Mouse (Mus musculus): ENCODE measurements around the gene Nucks1.
A peak's percentile ranks its signal among the peaks of the same experiment; 100 is the strongest.
"Not testable (repeated sequence)": the region's sequence is repeated elsewhere in the genome, so short reads cannot be mapped to it uniquely, and the experiment has no call there.

Nucks1 gene

DNA sequence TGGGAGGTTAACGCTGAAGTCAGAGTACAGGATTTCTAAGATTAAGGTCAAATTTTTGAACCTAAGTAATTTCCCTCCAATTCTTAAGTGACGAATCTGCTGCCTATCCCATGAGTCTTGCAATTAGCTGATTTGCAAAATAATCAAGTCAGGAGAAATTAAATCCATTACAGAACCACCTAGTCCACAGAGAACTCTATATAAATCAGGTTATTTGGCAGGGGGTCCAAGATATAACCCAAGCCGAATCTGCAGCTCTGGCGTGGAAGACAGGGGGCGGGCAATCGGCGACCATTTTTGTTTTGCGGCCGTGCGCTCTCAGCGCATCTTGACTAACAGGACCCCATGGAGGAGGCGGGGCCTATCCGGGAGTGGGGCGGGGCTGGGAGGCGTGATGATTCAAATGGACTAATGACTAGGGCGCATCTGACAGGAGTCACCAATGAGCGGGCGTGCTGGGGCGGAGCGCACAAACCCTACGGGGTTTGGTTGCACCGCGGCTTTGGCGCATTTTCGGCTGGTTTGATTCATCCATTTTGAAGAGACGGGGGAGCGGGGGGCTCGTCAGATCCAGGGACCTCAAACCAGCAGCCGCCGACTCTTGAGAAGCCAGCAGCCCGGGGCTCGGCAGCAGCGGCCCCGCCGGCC, at the start of gene Nucks1:
Gene Nucks1 (plus strand): TSS at position 534 of the 648 bp plus-strand sequence.
- DNase-seq (ENCODE audit: low spot score), result peak; percentile 99

DNA sequence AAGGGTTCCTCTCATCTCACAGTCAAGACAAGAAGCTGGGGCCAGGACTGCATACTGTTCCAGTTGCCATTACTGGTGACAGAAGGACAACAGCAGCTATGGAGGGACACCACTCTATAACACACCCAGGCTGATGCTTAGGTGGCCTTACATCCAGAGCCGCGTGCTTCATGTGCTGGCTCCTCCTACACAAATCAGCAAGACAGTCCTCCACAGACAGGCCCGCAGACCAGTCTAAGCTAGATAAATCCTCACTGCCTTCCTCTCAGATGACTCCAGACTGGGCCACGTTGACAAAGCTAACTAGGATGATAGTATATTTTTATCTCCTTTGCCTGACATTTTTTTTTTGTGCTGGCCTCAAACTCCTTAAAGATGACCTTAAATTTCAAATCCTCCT, 48.5 kb upstream of the Nucks1 start:
- DNase-seq (ENCODE audit: low spot score), result no peak

DNA sequence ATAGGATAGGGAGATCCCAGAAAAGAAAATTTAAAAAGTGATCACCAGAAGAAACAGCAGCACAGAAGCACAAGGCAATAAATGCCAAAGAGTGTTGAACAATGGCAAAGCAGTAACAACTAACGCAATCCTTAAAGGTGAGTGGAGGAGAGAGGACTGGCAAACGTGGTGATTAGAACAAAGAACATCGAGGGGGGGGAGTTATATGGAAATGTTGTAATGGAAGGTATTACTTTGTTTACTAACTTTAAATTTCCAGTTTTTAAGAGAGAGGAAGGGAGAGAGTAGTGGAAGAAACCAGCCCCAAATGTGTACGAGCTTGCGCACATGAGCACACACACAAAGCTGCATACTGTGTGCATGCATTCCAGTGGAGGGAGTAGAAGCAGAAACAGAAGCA, 44.7 kb upstream of the Nucks1 start:
- no peak for DNase-seq (ENCODE audit: low spot score)

DNA sequence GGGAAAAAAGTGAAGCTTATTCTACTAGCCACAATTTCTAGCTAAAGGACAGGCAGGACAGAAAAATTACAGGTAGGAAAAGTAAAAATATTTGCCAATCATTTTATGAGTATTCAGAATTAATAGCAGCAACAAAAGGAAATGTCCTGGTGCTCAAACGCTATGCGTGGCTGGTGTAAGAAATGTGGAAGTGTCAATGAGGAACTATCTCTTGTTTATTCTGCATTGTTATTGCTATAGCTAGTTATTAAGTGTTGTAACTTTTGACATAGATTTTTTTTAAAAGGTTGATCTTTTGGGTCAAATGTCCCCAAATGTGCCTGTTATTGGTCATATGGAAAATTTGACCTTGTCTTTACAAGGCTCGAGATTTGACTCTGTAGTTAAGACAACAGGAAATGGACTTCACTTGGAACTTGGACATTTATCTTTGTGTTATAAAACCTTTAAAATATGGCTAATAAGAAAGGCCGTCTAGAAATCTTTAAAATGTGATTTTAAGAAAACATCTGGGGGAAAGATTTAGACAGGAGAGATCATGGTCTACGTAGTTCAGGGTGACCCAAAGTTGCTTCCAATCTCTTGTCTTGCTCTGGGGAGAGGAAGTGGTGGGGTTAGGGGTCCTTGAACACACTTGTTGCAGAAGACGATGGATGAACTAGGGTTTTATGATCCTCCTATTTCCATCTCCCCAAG, 43.9 kb upstream of the Nucks1 start:
- DNase-seq (ENCODE audit: low spot score), result no peak

DNA sequence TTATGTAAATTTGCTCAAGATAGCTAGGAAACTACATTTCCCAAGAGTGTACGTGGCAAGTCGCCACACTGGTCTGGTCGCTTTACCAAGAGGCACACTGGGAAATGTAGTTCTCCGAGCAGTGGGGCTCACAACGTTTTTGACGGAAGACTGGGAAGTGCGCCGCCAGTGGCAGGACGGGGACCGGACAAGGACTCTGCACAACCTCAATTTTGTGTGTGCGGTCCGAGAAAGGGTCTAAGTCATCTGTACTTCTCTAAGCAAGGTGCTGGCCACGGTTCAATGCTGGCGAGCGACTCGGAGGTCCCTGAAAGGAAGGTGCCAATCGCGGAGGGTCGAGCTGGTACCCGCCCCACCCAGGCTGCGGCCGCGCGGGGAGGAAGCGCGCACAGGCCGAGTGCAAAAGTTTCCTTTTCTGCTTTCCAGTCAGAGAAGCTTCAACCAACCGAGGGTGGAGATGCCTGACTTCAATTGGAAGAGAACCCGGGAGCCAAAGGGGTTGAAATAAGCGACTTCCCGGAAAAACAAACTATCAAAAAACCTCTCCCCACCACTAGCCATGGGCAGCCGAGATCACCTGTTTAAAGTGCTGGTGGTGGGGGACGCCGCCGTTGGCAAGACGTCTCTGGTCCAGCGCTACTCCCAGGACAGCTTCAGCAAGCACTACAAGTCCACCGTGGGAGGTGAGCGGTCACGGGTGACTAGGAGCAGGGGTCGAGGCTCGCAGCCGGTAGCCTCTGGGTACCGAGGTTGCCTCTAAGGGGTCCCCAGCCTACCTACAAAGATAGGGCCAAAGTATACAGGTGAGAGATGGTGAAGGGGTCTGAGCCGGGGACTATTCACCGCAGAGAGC, 43.0 kb upstream of the Nucks1 start, which contains the start of gene Rab29:
Gene Rab29 (plus strand): TSS at position 132 of the 853 bp plus-strand sequence.
- peak; percentile 95 for DNase-seq (ENCODE audit: low spot score)

DNA sequence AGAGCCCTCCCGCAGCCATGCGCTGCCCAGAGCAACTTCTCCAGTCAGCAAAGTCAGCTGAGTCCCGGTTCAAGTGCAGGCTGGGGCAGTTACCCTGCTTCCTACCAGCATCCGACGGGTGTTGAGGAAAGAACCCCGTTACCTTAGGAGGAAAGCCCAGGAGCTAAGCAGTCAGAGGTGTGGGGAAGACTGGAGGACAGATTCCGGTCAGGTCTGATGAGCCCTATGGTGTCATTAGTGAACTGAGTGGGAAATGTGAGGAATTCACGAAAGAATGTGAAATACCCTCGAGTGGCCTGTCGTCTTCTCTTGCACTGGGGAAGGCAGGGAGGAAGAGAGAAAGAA, 42.4 kb upstream of the Nucks1 start:
- DNase-seq (ENCODE audit: low spot score), result peak; percentile 9

DNA sequence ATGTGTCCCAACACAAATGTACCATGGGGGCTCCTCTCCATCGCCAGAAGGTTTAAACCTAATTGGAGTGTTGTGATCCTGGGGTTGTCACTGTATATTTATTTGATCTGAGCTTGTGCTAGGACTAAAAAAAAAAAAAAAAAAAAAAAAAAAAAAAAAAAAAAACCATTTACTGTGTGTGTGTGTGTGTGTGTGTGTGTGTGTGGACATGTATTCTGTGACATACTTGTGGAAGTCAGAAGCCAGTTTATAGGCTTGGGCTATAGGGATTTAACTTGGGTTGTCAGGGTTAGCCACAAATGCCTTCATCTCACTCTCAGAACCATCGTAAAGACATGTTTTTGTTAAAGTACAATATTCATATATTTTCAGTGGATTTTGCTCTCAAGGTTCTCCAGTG, 40.8 kb upstream of the Nucks1 start:
- DNase-seq (ENCODE audit: low spot score), result no peak

DNA sequence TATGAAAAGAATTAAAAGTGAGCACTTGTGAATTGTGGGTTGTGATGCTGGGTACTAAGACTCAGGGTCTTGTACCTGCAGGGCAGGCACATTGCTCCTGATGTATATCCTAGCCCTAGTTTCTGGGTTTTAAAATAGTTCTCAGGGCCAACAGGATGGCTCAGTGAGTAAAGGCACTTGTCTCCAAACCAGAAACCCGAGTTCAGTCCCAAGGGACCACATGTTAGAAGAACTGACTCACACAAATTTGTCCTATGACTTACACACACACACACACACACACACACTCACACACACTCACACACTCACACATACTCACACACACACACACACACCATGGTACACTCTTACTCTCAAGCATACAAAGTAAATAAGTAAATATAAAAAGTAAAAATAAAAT, 37.5 kb upstream of the Nucks1 start:
- no peak for DNase-seq (ENCODE audit: low spot score)

DNA sequence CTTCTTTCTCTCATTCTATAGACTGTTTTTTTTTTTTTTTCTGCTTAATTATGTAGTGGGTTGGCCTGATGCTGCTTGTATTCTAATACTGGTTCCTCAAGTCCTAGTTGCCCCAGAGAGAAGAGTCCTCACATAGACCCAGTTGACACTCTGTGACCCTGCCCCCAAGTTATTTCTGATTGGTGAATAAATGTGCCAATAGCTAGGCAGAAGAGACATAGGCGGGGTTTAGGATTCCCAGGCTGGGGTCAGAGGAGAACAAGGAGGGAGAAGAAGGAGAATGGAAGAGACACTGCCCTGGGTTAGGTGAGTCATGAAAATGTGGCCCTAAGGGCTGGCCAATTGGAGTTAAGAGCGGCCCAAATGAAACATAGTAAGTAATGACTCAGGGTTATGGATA, 30.5 kb upstream of the Nucks1 start:
- DNase-seq (ENCODE audit: low spot score), result no peak

DNA sequence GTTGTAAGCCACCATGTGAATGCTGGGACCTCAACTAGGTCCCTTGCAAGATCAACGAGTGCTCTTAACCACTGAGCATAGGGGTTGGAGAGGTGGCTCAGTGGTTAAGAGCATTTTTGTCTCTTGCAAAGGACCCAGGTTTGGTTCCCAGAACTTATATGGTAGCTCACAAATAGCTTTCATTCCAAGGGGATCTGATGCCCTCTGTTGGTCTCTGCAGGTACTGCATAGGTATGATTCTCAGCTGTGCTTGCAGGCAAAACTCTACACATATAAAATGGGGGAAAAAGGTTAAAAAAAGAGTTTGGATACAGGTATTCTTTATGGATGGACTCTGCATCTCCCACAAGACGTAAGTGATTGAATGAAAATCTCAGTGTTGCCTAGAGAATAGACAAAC, 27.5 kb upstream of the Nucks1 start:
- peak; percentile 53 for DNase-seq (ENCODE audit: low spot score)

DNA sequence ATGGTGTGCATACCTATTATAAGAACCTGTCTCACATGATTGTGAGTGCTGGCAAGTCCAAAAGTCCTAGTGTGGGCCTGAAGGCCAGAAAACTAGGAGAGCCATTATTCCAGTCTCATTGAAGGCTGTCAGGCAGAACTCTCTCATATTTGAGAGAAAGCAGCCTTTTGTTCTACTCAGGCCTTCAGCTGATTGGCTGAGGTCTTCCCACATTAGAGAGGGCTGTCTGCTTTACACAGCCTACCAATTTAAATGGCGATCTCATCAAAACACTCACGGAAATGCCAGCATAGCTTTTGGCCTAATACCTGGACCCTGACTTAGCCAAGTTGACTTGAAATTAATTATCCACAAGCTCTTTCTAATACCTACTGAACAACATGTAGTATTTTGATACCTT, 24.2 kb upstream of the Nucks1 start:
- no peak for DNase-seq (ENCODE audit: low spot score)

DNA sequence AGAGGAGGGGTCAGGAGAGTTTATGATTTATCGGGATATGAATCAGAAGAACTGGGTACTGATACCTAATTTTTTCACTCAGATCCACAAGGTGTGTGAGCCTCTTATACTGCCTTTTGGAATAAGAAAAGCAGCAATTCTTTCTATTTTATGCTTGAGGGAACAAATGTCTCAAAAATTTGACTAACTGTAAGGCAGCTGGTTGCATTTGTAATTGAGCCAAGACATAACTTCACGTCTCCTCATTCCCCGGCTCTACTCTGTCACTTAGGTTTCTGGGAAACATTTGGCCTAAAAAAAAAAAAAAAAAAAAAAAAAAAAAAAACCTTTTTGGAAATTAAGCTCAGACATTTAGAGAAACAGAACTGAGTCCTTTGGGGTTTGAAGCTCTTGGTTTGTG, 23.7 kb upstream of the Nucks1 start:
- no peak for DNase-seq (ENCODE audit: low spot score)

DNA sequence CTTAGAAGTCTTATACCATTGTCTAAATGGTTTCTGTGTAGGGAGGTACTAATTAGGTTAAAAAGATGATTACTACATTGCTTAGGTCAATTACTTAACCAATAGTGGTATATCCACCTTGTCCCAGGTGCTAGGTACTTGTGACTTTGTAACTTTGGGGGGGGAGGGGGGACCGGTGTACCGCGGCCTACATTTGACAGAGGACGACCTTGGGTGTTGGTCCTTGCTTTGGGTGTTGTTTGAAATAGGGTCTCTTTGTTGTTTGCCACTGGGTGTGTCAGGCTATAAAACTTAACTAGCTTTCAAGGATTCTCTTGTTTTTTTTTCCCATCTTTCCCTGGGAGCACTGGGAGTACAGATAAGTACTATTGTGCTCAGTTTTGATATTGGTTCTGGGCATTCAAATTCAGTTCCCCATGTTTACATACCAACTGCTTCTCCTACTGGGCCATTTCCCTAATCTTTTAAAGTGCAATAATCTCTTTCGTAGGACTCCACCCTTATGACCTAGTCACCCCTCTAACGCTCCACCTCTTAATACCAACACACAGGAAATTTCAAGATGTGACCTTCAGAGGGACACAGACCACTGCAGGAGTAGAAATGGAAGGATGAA, 20.2 kb upstream of the Nucks1 start:
- no peak for DNase-seq (ENCODE audit: low spot score)

DNA sequence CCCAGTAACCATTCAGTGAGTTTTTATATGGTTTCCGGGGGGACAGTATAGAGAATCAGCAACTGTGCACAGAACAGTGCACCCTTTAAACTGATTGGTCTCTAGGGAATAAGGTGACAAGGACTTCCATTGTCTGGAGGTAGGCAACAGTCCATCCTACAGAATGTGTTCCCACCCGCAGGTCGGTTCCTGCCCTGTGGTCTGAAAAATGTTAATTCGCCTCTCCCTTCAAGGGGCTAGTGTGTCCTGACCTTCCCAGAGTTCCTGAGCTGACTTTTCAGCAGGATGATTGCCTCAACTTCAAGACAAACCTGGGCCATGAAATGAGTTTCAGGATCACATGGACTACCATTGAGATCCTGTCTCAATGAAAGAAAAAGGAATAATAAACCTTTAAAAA, 18.9 kb upstream of the Nucks1 start:
- no peak for DNase-seq (ENCODE audit: low spot score)

DNA sequence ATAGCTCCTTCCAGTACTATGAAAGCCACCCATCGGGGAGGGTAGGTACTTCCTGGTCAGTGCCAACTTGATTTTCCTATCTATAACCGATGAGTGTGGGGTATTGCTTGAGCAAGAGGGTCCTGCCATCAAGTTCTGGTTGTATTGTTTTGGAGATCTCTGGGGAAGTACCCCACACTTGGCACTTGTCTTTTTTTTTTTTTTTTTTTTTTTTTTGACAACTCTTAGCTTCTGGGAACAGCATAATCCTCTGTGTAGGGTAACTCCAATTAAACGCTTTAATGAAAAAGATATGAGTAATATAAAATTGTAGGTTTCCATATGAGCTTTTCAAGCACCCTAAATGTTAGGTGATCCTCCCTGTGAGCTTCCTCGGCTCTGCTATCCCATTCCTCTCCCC, 7.7 kb upstream of the Nucks1 start:
- DNase-seq (ENCODE audit: low spot score), result no peak

DNA sequence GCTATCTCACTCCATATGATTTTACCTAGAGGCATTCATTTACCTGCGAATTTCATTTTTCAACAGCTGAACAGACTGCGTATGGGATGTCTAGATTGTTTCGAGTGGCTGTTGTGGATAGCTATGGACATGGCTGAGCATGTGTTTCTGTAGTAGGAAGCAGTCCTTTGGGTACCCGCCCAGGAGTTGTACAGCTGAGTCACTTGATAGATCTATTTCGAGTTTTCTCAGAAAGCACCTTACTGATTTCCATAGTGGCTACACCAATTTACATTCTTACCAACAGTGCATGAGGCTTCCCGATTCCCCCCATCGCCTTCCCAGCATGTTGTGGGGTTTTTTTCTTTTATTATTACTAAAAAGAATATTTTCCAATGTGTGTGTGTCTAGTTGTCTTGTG, 7.1 kb upstream of the Nucks1 start:
- DNase-seq (ENCODE audit: low spot score), result no peak

DNA sequence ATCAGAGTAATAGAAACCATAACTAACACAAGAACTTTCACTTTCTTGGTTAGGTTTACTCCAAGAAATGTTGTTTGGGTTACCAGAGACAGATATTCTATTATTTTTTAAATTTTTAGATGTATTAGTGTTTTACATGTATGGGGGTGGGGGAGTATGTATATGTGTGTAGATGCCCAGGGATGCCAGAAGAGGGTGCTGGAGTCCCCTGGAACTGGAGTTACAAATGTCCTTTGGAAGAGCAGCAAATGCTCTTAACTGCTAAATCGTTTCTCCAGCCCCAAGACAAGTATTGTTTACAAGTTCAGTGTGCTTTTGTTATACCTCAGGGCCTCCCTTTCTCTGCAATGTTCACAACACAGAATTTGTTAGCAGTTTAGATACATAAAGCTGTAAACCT, 4.8 kb upstream of the Nucks1 start:
- peak; percentile 47 for DNase-seq (ENCODE audit: low spot score)

DNA sequence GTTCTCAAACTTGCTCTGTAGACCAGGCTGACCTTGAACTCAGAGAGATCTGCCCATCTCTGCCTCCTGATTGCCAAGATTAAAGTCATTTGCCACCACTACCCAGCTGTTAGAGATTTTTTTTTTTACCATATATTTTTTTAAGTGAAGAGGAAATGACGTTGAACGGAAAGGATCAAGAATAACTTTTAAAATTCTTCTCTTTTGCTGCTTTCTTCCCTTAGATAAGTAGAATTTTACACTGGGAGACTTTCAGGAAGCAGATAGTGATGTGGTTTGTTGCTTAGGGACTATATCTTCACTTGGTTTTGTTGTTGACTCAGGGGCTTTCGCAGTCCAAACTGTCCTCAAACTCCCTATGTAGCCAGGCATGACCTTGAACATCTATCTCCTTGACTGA, 1.9 kb upstream of the Nucks1 start:
- DNase-seq (ENCODE audit: low spot score), result no peak

DNA sequence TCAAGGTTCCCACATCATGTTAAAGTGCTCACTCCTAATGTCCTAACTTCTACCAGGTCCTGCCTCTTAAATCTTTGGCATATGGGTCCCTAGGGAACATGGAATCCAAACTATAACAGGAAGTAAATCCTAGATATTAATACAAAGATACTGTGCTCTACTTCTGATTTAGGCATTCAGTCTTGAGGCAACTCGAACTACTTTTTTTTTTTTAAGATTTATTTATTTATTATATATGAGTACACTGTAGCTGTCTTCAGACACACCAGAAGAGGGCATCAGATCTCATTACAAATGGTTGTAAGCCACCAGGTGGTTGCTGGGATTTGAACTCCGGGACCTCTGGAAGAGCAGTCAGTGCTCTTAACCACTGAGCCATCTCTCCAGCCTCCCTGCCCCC, 1.1 kb upstream of the Nucks1 start:
- DNase-seq (ENCODE audit: low spot score), result not testable (repeated sequence)

DNA sequence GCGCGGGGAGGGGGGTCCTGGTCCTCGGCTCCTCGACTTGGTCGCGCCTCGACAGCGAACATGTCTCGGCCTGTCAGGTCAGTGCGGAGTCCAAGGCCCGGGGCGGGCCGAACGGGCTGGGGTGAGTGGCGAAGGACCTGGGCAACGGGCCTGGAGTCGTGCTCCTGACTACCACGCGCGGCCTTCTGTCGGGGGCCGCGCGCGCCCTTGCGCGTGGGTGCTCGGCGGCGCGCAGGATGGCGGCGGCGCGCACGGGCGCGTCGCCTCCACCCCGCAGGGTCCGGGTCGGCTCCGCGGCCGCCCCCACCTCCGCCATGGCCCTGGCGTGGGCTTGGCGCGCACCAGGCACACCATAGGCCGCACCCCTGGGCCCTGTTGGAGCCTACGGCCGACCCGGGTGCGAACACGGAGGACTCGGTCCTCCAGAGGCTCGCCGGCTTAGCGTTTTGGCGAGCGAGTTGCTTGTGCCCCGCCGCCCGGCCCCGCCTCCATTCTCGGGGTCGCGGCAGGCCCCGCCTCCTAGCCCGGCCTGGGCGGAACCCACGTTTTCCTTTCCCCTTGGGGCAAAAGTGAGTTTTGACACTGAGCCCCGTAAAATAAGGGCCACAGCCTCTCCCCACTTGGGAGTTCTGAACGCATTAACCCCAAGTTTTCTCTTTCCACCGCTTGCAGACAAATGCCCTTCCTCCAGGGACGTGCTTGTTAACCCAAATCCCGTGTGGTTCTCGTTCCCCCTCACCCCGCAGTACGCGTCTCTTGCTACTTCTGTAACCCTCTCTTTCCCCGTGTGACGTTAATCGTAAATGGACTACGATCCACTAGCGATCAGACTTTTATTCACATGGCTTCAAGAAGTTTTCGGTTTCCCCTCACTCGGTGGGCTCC, 582 bp downstream of the Nucks1 start:
- peak; percentile 73 for DNase-seq (ENCODE audit: low spot score)

DNA sequence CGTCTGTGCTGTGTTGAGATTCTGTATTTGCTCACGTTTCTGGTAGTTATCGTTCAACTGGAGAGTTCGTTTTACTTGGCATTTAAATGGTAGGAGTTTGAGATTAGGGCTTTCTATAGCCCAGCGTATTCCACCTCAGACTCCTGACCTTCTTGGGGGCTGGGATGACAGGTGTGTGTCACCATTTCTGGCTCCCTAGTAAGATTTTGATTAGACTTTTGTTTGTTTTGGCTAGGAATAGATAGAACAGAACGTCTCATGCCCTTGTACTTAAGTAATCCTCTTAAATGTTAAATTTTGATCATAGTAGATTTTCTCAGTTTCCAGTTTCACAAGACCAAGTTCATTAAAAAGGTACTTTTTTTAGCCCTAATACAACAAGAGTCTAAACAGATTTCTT, 7.3 kb downstream of the Nucks1 start:
- DNase-seq (ENCODE audit: low spot score), result no peak

DNA sequence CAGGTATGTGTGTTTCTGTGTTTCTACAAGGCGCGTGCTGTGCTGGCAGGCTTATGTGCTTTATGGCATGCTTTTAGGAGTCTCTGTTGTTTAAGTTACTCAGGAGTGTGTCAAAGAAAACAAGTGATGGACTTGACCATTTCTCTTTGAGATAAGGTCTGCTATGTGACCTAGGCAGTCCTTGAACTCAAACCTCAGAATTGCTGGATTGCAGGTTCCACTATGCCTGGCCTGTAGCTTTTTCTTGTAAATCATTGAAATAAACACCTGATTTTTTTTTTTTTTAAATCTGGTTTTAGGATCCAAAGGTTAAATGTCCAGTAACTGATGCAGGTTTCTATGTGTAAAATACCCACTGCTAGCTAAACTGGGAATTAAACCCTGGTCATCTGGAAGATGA, 8.7 kb downstream of the Nucks1 start:
- DNase-seq (ENCODE audit: low spot score), result no peak
